Mouse (Mus musculus) ZHBTc4 (cell line): ENCODE data around the gene Rnf111.

Source experiments
- DNase-seq: peaks from one replicate; pipeline ENCODE4 v3.0.0-alpha.2; 2011; ENCODE audit warnings: low read depth, low spot score

The Rnf111 gene

DNA sequence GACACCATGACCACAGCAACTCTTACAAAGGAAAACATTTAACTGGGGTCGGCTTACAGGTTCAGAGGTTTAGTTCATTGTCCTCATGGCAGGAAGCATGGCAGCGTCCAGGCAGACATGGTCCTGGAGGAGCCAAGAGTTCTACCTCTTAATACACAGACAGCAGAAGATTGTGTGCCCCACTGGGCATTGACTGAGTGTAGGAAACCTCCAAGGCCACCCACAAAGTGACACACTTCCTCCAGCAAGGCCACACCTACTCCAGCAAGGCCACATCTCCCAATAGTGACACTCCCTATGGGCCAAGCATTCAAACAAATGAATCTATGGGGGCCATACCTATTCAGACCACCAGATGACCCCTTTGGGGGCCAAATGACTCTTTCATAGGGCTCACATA is 107.4 kb downstream of the Rnf111 start:
- no peak for DNase-seq

- peak; percentile 67 for DNase-seq
Observed at GRCm38 (mm10) chr9:70395617-70396016, 107.9 kb downstream of the Rnf111 start.

GRCm38 (mm10) chr9:70392563-70392907 is 111.0 kb downstream of the Rnf111 start:
- DNase-seq, result peak; percentile 28

DNA sequence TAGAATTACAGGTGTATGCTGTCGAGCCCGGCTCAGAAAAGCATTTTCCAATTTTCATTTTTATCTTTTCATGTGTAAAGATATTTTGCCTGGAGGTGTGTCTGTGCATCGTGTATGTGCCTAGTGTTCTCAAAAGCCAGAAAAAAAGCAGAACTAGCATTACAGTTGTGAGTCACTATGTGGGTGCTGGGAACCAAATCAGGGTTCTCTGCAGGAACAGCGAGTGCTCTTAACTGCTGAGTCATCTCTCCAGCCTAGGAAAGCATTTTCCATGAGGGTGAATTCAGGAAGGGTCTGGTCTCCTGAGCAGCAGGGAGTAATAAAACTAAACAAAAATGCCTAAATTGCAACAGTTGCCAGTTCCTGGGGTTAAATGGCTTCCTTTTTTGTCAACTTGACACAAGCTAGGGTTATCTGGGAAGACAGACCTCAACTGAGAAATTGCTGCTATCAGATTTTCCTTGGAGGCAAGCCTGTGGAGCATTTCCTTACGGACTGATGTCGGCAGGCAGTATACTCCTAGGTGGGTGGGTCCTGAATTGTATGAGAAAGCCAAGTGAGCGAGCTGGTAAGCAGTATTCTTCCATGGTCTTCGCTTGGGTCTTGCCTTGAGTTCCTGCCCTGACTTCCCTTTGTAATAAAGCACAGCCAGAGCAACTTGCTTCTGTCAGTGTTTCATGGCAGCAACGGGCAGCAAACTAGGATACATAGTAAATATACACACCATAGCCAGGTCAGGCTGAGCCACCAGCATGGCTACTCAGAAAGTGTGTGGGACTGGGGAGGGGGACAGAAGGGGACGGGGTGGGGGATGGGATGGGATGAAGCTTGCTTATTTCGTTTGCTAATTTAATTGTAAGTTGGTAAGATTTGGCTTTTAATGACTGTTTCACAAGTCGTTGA is 111.6 kb downstream of the Rnf111 start:
- DNase-seq, result peak; percentile 28

DNA sequence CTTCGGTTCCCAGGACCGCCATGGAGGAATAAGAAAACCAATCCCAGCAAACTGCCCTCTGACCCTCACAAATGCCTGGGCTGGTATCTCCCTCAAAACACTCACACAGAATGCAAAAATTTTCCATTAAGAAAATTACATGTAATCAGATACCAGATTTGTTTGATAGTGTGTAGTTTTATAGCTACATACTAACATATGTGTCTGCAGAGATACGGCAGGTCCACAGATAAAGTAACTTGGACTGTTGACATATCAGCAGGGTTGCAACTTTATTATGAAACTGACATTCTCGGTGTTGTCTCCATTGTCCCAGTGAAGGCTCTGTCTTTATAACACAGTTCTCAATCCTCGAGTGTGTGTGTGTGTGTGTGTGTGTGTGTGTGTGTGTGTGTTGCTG is 112.5 kb downstream of the Rnf111 start:
- no peak for DNase-seq

- DNase-seq, result no peak
Observed at GRCm38 (mm10) chr9:70389548-70389947, 114.0 kb downstream of the Rnf111 start.

- DNase-seq, result no peak
Observed at GRCm38 (mm10) chr9:70387410-70388119, 116.0 kb downstream of the Rnf111 start.

DNA sequence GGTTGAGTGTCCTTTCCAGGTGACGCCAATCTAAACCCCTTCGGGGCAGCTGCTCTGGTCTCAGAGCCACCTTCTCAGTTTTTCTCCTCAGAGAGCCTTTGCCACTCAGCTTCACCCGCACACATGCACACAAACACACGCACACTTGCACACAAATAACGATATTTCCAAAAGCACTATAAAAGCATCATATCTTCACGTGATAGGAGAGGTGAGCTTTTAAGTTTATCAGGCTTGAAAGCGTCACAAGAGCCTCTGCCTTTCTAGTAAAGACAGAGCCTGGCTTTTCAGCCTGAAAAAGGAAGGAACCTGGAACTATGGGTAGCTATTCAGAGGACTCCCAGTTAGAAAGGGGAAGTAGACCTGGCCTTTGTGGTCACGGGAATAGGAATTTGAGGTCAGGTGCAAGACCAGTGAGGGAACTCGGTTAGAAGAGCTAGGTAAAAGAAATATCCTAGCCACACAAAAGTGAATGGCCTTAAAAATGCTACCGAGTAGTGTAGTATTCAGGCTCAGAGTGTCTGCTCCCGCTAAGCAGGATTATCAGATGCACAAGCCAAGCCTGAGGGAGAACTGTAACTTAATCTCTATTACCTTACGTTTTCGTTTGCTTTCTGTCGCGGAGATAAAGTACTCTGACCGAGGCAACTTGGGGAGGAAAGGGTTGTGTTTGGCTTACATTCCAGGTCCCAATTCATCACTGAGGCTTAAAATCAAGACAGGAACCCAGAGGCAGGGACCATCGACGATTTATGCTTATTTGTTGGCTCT is 118.4 kb downstream of the Rnf111 start:
- DNase-seq, result no peak

- DNase-seq, result no peak
Observed at GRCm38 (mm10) chr9:70384494-70384893, 119.0 kb downstream of the Rnf111 start.

GRCm38 (mm10) chr9:70383750-70384149 is 119.8 kb downstream of the Rnf111 start:
- peak; percentile 24 for DNase-seq

DNA sequence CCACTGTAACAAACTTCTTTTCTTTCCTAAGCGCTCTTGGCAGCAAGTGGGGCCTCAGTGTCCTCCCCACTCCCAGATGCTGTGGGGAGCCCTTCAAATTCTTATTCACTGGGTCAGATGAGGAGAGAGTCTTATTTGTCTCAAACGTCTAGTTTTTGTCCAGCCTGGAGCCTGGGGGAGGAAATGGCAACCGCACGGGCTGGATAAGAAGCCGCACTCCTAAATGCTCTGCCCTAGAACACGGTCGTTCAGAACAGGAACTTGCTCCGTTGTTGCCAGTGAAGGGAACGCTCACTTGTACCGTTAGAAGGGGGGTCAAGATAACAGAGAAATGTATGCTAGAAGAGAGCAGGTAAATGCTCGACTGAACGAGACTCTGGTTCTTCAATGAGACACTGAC is 121.4 kb downstream of the Rnf111 start:
- DNase-seq, result no peak

- no peak for DNase-seq
Observed at GRCm38 (mm10) chr9:70379502-70380467, 123.7 kb downstream of the Rnf111 start.
